Mouse (Mus musculus) forebrain, embryonic 13.5 days (tissue): ENCODE results near the gene Shoc2. TPM values are rescaled to one million over a fixed set of nuclear protein-coding genes. Genes with fewer than 3 reads are reported as not detected.
"Not testable (repeated sequence)": the region's sequence is repeated elsewhere in the genome, so short reads cannot be mapped to it uniquely, and the experiment has no call there.

Source experiments
- ATAC-seq: fragments of 200-750 bp; cut with Nextera tagmentation; 2 replicates; pipeline ENCODE4 v1.8.0; 2017
- H3K27ac ChIP-seq: fragments of 300-500 bp; sonication (generic); 2 replicates; pipeline ENCODE4 v1.5.1; 2015; ENCODE audit warnings: inconsistent platforms, mild to moderate bottlenecking, moderate library complexity
- H3K27me3 ChIP-seq: fragments of 300-500 bp; sonication (generic); 2 replicates; pipeline ENCODE4 v1.6.1; 2015; ENCODE audit warnings: mild to moderate bottlenecking, inconsistent platforms
- H3K36me3 ChIP-seq: fragments of 300-500 bp; sonication (generic); 2 replicates; pipeline ENCODE4 v1.6.1; 2015; ENCODE audit warnings: mild to moderate bottlenecking, inconsistent platforms; ENCODE audit not compliant: poor library complexity, severe bottlenecking
- H3K4me1 ChIP-seq: fragments of 300-500 bp; sonication (generic); 2 replicates; pipeline ENCODE4 v1.6.1; 2015; ENCODE audit warnings: inconsistent platforms
- H3K4me2 ChIP-seq: fragments of 300-500 bp; sonication (generic); 2 replicates; pipeline ENCODE4 v1.6.1; 2015; ENCODE audit warnings: inconsistent platforms, mild to moderate bottlenecking, moderate library complexity
- H3K4me3 ChIP-seq: fragments of 300-500 bp; sonication (generic); 2 replicates; pipeline ENCODE4 v1.5.1; 2015; ENCODE audit warnings: mild to moderate bottlenecking, inconsistent platforms
- H3K9ac ChIP-seq: fragments of 300-500 bp; sonication (generic); 2 replicates; pipeline ENCODE4 v1.6.1; 2015; ENCODE audit warnings: mild to moderate bottlenecking, inconsistent platforms
- H3K9me3 ChIP-seq: fragments of 300-500 bp; sonication (generic); replicated peaks from 2 replicates; pipeline ENCODE4 v1.6.1; 2016; ENCODE audit warnings: inconsistent platforms
- WGBS: fragments of 180-500 bp; shearing (Covaris S2); methylation state at CpG from one replicate; pipeline ENCODE4 v1.1.7; 2015; 5-methylcytosine and 5-hydroxymethylcytosine counted together
- polyA plus RNA-seq: library from polyadenylated mRNA; unstranded; fragments of >200 nt; fragmentation: Nextera tagmentation; extraction: Ambion mirVana; gene quantifications from 2 replicates; pipeline ENCODE4 v1.2.1, GENCODE M21; 2015

The Shoc2 gene
- polyA plus RNA-seq, 1 experiment from 2014 or later = 55.7 TPM

DNA sequence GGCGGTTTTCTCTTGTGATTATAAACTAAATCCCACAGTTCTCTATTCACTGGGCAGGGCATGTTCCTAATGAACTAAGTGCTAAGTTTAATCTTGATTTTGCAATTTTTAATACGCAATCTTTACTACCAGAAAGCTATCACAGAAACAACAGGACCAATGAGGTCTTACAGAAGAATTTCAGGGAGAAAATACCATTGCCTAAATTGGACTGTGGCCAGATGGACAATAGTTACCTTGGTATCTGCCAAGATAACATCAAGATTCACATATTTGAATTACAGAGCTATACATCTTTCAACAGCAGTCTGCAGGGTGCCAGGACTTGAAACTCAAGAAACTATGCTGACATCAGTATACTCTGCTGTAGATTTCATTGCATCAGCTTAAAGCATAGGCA, 1.8 kb upstream of the Shoc2 start:
- WGBS = 95% methylated on average over 2 of the region's 2 CpGs
- Histone ChIP-seq H3K27me3 (no peaks in the 10 kb centered on the region), H3K9ac (peak overlapping the region; percentile 43), H3K36me3 (peaks cover 18% of the 10 kb centered on the region), H3K4me3 (no peak overlapping the region), H3K4me1 (peaks cover 23% of the 10 kb centered on the region), H3K27ac (no peak overlapping the region), H3K4me2 (peak overlapping the region; percentile 64; the same call in 1 of the 2 replicates), H3K9me3 (no peaks in the 10 kb centered on the region)
- ATAC-seq = no peak

DNA sequence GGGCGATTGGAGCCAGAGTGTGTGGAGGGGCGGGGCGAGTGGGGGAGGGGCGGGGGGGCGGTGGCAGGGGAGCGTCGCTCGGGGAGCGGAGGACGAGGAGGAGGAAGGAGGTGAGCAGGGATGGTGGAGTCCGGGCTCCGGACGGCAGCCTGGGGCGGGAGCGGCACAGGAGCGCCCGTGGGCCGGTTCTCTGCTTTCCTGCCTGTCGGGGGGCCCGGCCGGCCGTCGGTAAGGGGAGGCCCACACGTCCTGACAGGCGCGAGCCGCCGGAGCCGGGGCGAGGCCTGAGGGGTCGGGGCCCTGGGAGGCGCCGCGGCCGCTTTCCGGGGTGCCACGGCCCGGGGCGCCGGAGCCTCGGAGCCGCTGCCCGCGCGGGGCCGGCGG, 672 bp downstream of the Shoc2 start:
- 0% methylated on average over 13 of the region's 47 CpGs for WGBS
- Histone ChIP-seq H3K4me2 (peak overlapping the region; percentile 67), H3K27ac (peak overlapping the region; percentile 96), H3K9ac (peak overlapping the region; percentile 95), H3K27me3 (no peaks in the 10 kb centered on the region), H3K36me3 (no peaks in the 10 kb centered on the region), H3K4me3 (peak overlapping the region; percentile 97), H3K4me1 (peaks cover 43% of the 10 kb centered on the region), H3K9me3 (no peaks in the 10 kb centered on the region)
- peak; percentile 81; the same call in 1 of the 2 replicates for ATAC-seq

DNA sequence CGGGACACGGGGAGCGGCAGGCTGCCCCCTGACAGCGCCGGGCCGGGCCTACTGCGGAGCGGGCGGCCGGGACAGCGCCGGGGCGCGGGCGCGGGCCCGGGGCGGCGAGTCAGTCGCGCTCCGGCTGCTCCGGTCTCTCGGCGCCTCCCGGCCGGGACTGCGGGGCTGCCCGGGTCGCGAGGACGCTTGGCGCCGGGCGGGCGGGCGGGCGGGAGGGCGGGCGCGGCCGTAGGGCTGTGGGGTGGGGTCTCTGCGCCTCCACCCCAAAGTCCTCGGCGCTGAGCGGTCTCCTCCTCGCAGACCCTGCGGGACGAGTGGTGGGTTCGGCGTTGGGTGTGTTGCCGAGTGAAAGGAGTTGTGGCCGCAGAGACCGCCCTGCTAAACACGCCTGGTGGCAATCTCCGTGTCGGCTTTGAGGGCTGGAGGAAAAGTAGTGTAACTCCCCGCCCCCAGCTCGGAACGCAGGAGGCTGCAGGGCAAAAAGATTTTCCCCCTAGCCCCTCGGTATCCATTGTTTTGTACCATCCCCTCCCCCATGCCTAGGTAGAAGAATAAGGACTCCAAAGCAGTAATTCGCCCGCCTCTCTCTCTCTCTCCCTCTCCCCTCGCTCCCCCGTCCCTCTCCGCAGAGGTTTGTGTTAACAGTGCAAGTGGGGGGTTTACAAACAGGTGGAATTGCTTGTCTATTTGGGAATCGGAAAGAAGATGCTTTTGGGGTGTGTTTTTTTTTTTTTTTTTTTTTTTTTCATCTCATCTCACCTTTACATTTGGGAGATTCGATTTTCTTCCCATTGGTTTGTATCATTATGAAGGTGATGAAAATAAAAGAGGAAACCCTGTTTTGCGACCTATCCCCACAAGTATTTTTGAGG, 1.3 kb downstream of the Shoc2 start:
- under 1% methylated on average over 29 of the region's 69 CpGs for WGBS

DNA sequence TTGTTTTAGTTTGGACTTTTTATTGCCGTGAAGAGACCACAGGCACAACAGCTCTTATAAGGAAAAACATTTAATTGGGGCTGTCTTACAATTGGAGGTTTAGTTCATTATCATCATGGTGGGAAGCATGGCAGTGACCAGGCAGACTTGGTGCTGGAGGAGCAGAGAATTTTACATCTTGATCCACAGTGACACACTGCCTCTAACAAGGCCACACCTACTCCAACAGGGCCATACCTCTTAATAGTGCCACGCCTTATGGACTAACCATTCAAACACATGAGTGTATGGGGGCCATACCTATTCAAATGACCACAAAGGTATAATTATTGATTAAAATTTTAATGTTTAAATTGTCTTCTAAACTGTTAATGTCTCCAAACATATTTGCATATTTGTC, 13.4 kb downstream of the Shoc2 start:
- Histone ChIP-seq H3K4me2 (no peak overlapping the region), H3K27ac (no peak overlapping the region), H3K4me3 (no peak overlapping the region), H3K27me3 (no peaks in the 10 kb centered on the region), H3K9me3 (no peaks in the 10 kb centered on the region), H3K36me3 (no peaks in the 10 kb centered on the region), H3K4me1 (peaks cover 7% of the 10 kb centered on the region; the same call in 1 of the 2 replicates), H3K9ac (no peak overlapping the region)
- ATAC-seq = no peak
- 93% methylated on average over 2 of the region's 2 CpGs for WGBS

More for the DNA sequence above, 1.3 kb downstream of the Shoc2 start:
- Histone ChIP-seq H3K4me2 (peak overlapping the region; percentile 67), H3K9ac (peak overlapping the region; percentile 95), H3K9me3 (no peaks in the 10 kb centered on the region), H3K4me3 (peak overlapping the region; percentile 97), H3K4me1 (peaks cover 43% of the 10 kb centered on the region), H3K27me3 (no peaks in the 10 kb centered on the region), H3K36me3 (no peaks in the 10 kb centered on the region), H3K27ac (peak overlapping the region; percentile 96)
- ATAC-seq = peak; percentile 23

DNA sequence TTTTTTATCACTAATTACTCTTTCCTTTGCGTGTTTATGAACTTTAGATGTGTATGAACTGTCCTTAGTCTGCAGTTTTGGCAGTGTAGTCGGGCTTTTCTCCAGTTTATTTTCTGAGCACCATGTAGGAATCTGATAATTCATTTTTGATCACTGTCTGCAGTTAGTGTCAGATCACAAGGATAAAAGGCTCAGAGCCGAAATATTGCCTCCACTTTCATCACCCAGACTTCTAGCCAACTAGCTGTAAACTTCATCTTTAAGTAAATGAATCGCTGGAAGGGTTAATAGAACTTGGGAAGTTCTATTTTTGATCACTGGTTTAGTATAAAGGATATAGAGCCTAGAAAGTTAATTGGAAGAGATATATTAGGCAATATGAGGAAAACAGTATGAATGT, 18.4 kb downstream of the Shoc2 start:
- no peak overlapping the region for H3K4me3 ChIP-seq
- H3K9ac ChIP-seq = no peak overlapping the region
- no peaks in the 10 kb centered on the region for H3K27me3 ChIP-seq
- H3K4me2 ChIP-seq = no peak overlapping the region
- H3K36me3 ChIP-seq = no peaks in the 10 kb centered on the region
- no peaks in the 10 kb centered on the region for H3K4me1 ChIP-seq
- no peak for ATAC-seq
- 97% methylated on average over 4 of the region's 4 CpGs for WGBS
- no peaks in the 10 kb centered on the region for H3K9me3 ChIP-seq
- no peak overlapping the region for H3K27ac ChIP-seq

DNA sequence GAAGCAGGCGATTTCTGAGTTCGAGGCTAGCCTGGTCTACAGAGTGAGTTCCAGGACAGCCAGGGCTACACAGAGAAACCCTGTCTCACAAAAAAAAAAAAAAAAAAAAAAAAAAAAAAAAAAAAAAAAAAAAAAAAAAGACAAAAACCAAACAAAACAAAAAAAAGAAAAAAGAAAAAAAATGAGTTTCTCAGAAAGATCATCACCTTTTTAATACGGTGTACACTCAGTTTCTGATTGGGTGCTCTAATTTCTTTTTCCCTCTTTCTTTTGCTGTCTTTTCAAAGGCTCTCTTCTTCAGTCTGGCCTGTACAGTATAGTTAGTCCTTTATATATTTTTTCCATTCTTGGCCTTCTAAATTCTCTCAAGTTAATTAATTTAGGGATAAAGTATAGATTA, 20.2 kb downstream of the Shoc2 start:
- ATAC-seq, H3K4me3 ChIP-seq, H3K4me2 ChIP-seq, H3K27ac ChIP-seq, H3K9me3 ChIP-seq, H3K9ac ChIP-seq, H3K36me3 ChIP-seq, H3K4me1 ChIP-seq, H3K27me3 ChIP-seq: not testable (repeated sequence)
- 95% methylated on average over 3 of the region's 3 CpGs for WGBS

- no peak overlapping the region for H3K27ac ChIP-seq
- no peak for ATAC-seq
- H3K9me3 ChIP-seq = no peaks in the 10 kb centered on the region
- no peak overlapping the region for H3K4me2 ChIP-seq
- H3K27me3 ChIP-seq = no peaks in the 10 kb centered on the region
- H3K9ac ChIP-seq = no peak overlapping the region
- H3K4me3 ChIP-seq = no peak overlapping the region
- no peaks in the 10 kb centered on the region for H3K36me3 ChIP-seq
- no peaks in the 10 kb centered on the region for H3K4me1 ChIP-seq
- 92% methylated on average over 10 of the region's 10 CpGs for WGBS
Observed at GRCm38 (mm10) chr19:53964910-53965633, 21.0 kb downstream of the Shoc2 start.

DNA sequence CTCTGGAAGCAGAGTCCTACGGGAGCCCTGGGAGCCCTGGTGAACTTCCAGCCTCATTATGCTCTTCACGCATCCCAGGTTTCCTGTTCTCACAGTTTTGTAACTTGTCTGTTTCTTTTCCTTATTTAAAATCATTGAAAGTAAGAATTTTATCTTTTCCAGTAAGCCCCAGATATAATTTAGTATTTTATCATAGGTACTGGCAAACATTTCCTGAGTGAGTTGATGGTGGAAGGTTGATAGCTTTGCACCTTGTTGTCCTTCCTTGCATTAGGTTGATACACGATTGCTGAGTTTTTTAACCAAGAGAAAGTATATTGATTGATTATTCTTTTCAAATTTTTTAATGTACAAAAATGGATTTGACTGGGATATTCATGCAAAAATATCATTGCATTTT, 25.1 kb downstream of the Shoc2 start:
- no peaks in the 10 kb centered on the region for H3K9me3 ChIP-seq
- no peaks in the 10 kb centered on the region for H3K4me1 ChIP-seq
- 97% methylated on average over 3 of the region's 3 CpGs for WGBS
- no peak for ATAC-seq
- H3K27ac ChIP-seq = no peak overlapping the region
- H3K4me3 ChIP-seq = no peak overlapping the region
- H3K4me2 ChIP-seq = no peak overlapping the region
- H3K9ac ChIP-seq = no peak overlapping the region
- no peaks in the 10 kb centered on the region for H3K27me3 ChIP-seq
- no peaks in the 10 kb centered on the region for H3K36me3 ChIP-seq

DNA sequence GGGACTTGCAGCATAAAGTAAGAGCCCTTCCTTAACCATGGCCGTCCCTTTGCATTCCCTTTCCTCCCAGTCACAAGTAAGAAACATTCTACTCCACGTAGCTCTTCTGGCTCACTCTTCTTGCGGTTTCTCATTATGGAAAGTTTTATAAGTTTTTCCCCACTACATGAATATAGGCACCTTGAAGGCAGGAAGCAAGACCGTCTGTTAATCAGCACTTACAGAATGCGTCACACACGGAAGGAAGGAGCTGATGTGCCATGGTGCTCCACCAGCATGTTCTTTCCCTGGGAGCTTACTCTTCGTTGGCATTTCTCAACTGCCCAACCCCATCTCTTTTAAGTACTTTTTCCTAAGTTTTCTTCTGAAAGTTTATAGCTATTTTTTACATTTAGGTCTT, 27.8 kb downstream of the Shoc2 start:
- Histone ChIP-seq H3K27ac (no peak overlapping the region), H3K9ac (no peak overlapping the region), H3K36me3 (peaks cover 6% of the 10 kb centered on the region), H3K27me3 (no peaks in the 10 kb centered on the region), H3K9me3 (peaks cover 5% of the 10 kb centered on the region), H3K4me3 (no peak overlapping the region), H3K4me1 (no peaks in the 10 kb centered on the region), H3K4me2 (no peak overlapping the region)
- 92% methylated on average over 7 of the region's 7 CpGs for WGBS
- ATAC-seq = no peak

DNA sequence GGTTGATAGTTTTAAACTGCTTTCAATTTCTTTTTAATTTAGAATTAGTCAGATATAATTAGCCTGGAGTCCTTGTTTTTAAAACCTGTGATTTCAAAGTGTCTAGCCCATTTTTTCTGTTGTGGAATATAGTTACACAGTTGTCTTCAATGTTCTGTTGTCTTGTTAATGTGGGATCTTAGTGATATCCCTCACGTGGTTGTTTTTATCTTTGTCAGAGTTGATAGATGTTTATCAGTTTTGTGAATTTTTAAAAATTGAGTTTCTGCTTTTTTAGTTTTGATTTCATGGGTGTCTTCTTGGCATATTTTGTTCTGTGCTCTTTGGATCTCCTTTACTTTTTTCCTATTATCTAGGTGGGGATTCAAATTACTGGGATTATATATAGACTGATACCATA, 29.6 kb downstream of the Shoc2 start:
- Histone ChIP-seq H3K4me3 (no peak overlapping the region), H3K9me3 (peaks cover 11% of the 10 kb centered on the region), H3K27ac (no peak overlapping the region), H3K36me3 (peaks cover 14% of the 10 kb centered on the region), H3K27me3 (no peaks in the 10 kb centered on the region), H3K4me1 (no peaks in the 10 kb centered on the region), H3K9ac (no peak overlapping the region), H3K4me2 (no peak overlapping the region)
- ATAC-seq = no peak
- WGBS = 85% methylated on average over 1 of the region's 1 CpGs

GRCm38 (mm10) chr19:53982041-53982440, 37.9 kb downstream of the Shoc2 start:
- H3K4me1 ChIP-seq = no peaks in the 10 kb centered on the region
- H3K9ac ChIP-seq = no peak overlapping the region
- H3K27me3 ChIP-seq = no peaks in the 10 kb centered on the region
- peaks cover 7% of the 10 kb centered on the region for H3K36me3 ChIP-seq
- 70% methylated on average over 3 of the region's 3 CpGs for WGBS
- ATAC-seq = no peak
- H3K4me2 ChIP-seq = no peak overlapping the region
- no peak overlapping the region for H3K4me3 ChIP-seq
- no peak overlapping the region for H3K27ac ChIP-seq
- peaks cover 5% of the 10 kb centered on the region for H3K9me3 ChIP-seq

GRCm38 (mm10) chr19:53983336-53983735, 39.2 kb downstream of the Shoc2 start:
- Histone ChIP-seq H3K9ac (no peak overlapping the region), H3K36me3 (peaks cover 14% of the 10 kb centered on the region), H3K27me3 (no peaks in the 10 kb centered on the region), H3K4me3 (no peak overlapping the region), H3K4me2 (no peak overlapping the region), H3K27ac (no peak overlapping the region), H3K4me1 (no peaks in the 10 kb centered on the region), H3K9me3 (peaks cover 3% of the 10 kb centered on the region; the same call in 1 of the 2 replicates)
- ATAC-seq = no peak
- 97% methylated on average over 1 of the region's 1 CpGs for WGBS
